Mouse (Mus musculus) CD4-positive naive resting alpha-beta T cell, adult 76 days (primary cell): ENCODE data around the gene Syndig1. TPM values are rescaled to one million over a fixed set of nuclear protein-coding genes. Genes with fewer than 3 reads are reported as not detected.

Experiments
- total RNA-seq: library from RNA; stranded (reverse); gene quantifications from one replicate; pipeline ENCODE4 v1.2.4, GENCODE M21; 2023

The Syndig1 gene
- not detected for total RNA-seq

GRCm38 (mm10) chr2:149828911-149829310 lies at the start of gene Syndig1:
Gene Syndig1 (plus strand): TSS chr2:149829211.

GRCm38 (mm10) chr2:149830536-149831458 lies 1.8 kb downstream of the Syndig1 start, which contains the start of gene C530025M09Rik:
Gene C530025M09Rik (minus strand): TSS chr2:149831213.

Other genes starting within 250 kb of the Syndig1 start
- gene C530025M09Rik, start 2.0 kb downstream of the Syndig1 start, total RNA-seq: not detected